Mouse (Mus musculus) thymus, adult 2 months (tissue): ENCODE data around the gene Gsn.

Experiments used
- CTCF ChIP-seq: fragments of 200-500 bp; IDR thresholded peaks from 2 replicates; pipeline ENCODE4 v1.5.1; 2012; ENCODE audit warnings: mild to moderate bottlenecking, control low read depth, low read length, moderate library complexity, borderline replicate concordance; ENCODE audit not compliant: control insufficient read depth, poor library complexity, insufficient read depth; ENCODE audit errors: extremely low read depth
- POLR2A ChIP-seq: fragments of 200-500 bp; IDR thresholded peaks from 2 replicates; pipeline ENCODE4 v1.6.1; 2012; ENCODE audit warnings: mild to moderate bottlenecking, low read length, control low read depth, moderate library complexity; ENCODE audit not compliant: control insufficient read depth, poor library complexity, insufficient read depth; ENCODE audit errors: extremely low read depth

GRCm38 (mm10) chr2:35285209-35285608 is 29.0 kb downstream of the Gsn start:
- TF ChIP-seq POLR2A (no peak), CTCF (no peak)
